Mouse (Mus musculus) megakaryocyte progenitor cell, adult 5-6 weeks (primary cell): ENCODE data around the gene Eva1c. TPM values are rescaled to one million over a fixed set of nuclear protein-coding genes. Genes with fewer than 3 reads are reported as not detected.

Experiments
- ATAC-seq: replicated peaks from 2 replicates; pipeline ENCODE4 v1.8.0; 2016; ENCODE audit warnings: mild to moderate bottlenecking, moderate TSS enrichment, inconsistent platforms; ENCODE audit not compliant: poor library complexity
- total RNA-seq, 2 experiments: library from RNA; stranded (forward) in 1 of 2; stranded (reverse) in 1 of 2; fragments of 157-497, 149-512 nt in 1 of 2; fragments of 200-1000 nt in 1 of 2; gene quantifications; 2 replicates each; pipeline versions ENCODE4 v1.2.3 to v1.2.4; 2015 to 2017

The Eva1c gene
- total RNA-seq, 2 experiments from 2014 or later, result not detected

- ATAC-seq, result no peak
Measured at GRCm38 (mm10) chr16:90863468-90864046, 37.0 kb downstream of the Eva1c start.

- ATAC-seq, result no peak
Measured at GRCm38 (mm10) chr16:90864693-90865092, 38.2 kb downstream of the Eva1c start.

DNA sequence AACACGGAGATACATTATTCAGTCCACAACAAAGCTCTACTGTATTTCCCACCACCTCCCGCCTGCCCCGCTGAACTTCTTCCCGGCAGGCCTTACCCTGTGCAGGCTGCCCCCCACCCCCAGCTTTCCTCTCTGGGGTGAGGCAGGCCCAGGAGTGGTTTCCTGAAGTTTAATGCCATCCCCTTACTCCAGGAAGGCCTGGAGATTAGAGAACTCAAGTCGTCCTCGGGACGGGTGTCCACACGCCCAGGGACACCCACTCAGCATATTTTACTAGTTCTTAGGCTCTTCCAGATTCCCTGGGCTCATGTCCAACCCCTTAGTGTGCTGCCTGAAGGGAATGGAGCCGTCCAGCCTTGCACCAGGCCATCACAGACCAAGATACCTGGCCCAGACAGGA, 39.1 kb downstream of the Eva1c start:
- no peak for ATAC-seq

DNA sequence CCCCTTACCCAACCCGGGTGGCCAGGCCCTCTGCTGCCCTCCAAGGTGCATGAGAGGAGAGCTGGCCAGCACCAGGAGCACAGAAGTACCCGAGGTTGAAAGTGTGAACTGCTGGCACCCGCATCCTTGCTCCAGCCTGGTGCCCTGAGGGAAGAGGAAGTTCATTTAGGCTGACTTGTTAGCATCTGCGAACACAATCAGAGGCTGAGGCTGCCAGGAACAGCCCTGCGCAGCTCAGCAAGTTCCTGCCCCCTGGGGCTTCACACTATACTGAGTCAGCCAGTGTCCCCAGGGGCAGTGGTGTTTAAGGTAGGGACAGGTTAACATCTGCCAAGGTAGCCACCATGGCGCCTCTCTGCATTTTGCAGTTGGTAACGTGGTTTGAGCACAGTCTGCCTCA, 41.6 kb downstream of the Eva1c start:
- ATAC-seq, result 0 out of 2 replicates have a peak, but pooled peaks have one; percentile 26

- no peak for ATAC-seq
Measured at GRCm38 (mm10) chr16:90869361-90869760, 42.8 kb downstream of the Eva1c start.

DNA sequence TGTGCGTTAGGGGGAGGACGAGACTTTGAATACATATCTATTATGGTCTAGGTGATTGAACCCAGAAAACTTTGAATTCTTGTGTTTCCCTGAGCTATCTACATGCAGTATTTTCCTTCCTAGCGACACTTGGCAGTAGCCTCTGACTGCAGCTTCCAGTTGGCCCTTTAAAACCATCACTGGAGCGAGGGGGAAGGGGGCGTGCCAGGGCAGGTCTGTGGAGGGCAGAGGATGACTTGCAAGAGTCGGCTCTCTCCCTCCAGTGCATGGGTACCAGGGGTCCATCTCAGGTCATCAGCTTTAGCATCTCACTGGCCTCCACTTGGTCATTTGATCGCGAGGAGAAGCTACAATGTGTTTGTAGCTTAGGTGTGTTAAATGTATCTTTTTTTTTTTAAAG, 46.4 kb downstream of the Eva1c start:
- ATAC-seq, result no peak

GRCm38 (mm10) chr16:90874536-90874935, 48.0 kb downstream of the Eva1c start:
- no peak for ATAC-seq

- no peak for ATAC-seq
Measured at GRCm38 (mm10) chr16:90878135-90878860, 51.8 kb downstream of the Eva1c start.

DNA sequence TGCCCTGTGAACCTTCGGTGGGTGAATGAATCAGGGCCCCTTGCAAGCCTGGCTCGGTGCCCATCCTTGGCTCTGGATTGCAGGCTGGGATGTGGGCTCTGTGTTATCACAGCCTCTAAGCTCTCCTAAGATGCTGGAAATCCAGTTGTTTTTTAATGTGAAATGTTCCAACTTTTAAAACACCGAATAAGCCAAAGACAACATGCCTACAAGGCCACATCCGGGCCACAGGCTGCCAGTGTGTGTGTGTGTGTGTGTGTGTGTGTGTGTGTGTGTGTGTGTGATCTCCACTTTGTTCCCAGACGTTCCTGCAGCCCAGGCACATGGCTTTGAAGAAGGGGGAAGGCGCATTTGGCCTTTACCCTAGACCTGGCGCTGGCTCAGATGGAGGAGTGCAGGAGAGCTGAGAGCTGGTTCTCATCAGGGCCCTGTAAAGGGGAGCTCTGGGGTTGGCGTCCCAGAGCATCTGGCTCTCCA, 56.0 kb downstream of the Eva1c start:
- no peak for ATAC-seq

- peak; percentile 40 for ATAC-seq
Measured at GRCm38 (mm10) chr16:90885351-90885750, 58.8 kb downstream of the Eva1c start.

DNA sequence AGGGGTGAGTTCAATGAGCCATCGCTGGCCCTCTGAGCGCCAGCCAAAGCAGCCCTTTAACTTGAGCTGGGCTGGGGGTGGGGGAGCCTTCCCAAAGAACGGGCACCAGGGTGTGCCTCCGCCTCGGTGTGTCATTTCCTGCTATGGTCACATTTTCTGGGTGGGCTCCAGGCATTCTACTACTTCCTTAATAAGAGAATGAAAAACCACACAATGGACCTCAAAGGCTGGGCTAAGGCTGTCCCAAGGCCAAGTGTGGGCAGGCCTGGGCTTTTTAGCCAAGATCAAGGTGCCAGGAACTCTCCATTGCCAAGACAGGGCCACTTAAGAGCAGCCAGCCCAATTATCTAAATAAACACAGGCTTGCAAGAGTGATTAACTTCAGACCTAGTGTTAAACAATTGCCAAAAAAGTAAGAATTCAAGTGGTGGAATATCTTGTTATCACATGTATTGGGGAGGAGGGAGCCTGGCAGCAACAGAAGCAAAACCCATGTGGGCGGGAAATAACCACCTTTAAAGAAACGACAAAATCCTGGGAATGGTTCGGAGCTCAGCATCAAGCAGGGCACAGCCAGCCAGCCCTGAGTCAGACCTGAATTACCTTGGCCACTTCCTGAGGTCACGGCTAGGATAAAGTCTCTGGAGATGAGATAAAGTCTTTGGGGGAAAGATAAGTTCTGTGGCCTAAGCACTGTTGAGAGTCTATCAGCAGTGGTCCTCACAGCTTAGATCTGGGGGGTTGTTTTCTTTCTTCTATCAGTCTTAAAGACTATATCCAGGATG, 59.5 kb downstream of the Eva1c start:
- peak; percentile 76 for ATAC-seq

DNA sequence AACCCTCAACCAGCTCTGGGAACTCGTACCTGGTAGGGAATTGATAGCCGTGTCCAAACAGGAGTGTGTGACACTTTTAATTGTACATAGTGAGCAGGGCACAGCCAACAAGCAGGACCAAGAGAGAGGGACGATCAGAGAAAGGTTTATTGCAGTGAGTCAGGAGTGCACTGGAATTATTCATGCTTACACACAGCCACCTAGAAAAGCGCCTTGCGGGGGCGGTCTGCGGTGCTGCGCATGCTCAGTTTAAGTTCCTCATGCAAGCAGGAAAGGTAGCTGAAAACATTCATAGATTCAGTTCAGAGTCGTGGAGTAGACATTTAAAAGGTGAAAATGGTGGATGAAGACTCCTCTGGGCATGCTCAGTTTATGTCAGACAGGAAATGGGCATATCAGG, 64.2 kb downstream of the Eva1c start:
- no peak for ATAC-seq

GRCm38 (mm10) chr16:90891601-90892000, 65.1 kb downstream of the Eva1c start:
- no peak for ATAC-seq

GRCm38 (mm10) chr16:90892081-90892480, 65.6 kb downstream of the Eva1c start:
- no peak for ATAC-seq

- no peak for ATAC-seq
Measured at GRCm38 (mm10) chr16:90893019-90893418, 66.5 kb downstream of the Eva1c start.

- no peak for ATAC-seq
Measured at GRCm38 (mm10) chr16:90893792-90894191, 67.3 kb downstream of the Eva1c start.

DNA sequence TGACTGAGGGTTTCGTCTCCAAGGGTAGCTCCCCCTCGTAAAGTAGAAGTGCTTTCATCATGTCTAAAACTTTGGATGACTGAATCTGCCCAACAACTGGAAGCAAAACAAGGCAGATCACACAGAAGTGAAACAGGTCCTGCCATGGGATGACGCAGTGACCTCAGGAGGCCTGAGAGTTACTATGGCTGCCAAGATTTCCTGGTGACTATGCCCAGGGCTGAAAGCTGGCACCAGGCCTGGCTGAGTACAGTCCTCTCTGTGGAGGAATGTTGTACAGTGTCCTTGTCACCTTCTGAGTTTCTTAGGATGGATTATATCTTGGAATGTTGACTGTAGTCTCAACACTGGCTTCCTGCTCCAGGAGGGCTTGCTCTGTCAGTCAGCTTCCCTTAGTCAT, 71.1 kb downstream of the Eva1c start:
- ATAC-seq, result no peak

GRCm38 (mm10) chr16:90899498-90899897, 73.0 kb downstream of the Eva1c start:
- ATAC-seq, result no peak

DNA sequence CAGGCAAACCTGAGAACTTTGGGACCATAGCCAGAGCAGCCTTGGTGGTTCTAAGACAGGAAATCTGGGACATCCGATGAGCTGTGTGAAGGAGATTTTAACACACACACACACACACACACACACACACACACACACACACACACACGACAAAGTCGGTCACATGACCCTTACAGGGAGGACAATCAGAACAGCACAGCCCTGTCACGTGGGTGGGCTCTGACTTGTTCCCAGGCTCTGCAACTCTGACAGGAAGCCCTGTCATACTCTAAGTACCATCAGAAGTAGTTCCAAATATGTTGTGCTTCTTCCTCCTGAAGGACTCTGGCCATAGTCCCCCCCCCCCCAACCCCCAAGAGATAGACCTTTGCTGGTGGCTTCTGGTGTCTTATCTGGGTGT, 74.8 kb downstream of the Eva1c start:
- no peak for ATAC-seq

DNA sequence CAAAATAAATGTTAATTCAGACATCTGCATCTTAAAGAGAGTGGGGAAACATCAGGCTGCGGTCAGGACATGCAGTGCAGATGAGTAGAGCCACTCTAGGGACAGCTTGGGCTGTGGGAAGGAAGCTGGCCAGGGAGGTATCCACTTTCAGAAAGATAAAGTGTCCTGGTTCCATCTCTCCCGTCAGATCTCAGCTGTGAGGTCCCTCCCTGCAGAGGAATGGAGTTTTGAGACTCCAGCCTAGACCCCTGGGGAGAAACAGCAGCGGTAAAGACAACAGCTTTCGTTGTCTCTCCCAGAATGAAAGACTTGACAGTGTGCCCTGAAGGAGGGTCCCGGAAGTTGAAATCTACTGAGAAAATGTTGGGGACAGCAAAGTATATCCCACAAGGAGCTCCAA, 76.8 kb downstream of the Eva1c start:
- ATAC-seq, result no peak

DNA sequence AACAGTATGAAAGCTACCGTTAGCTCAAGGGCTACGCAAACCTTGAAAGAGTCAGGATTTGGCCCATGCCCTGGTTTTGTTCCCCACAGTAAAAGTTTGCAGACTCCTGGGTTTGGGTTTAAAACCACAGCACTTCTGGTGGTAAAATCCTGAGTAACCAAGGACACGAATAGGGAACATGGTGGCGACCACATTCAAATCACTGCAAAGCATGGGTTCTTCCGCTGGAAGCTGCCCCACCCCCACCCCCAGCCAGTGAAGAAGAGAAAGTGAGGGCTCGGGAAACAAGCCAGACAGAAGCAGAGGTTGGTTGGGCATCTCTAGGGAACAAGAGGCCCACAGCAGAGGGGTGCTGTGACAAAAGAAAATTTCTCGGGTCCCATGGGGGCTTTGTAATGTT, 80.7 kb downstream of the Eva1c start:
- no peak for ATAC-seq
